Mouse (Mus musculus) left cerebral cortex, adult 2 months (tissue): ENCODE measurements around the gene Agap1. TPM values are rescaled to one million over a fixed set of nuclear protein-coding genes. Genes with fewer than 3 reads are reported as not detected.
"Not testable (repeated sequence)": the region's sequence is repeated elsewhere in the genome, so short reads cannot be mapped to it uniquely, and the experiment has no call there.

ENCODE experiments used
- DNase-seq, 2 experiments: peaks; one replicate each; pipeline ENCODE4 v3.0.0; 2021 to 2022; ENCODE audit warnings: low spot score in 2 of 2, mixed read lengths in 1 of 2; ENCODE audit errors: extremely low spot score in 1 of 2
- H3K27ac ChIP-seq: fragments of 200-600 bp; 2 replicates; pipeline ENCODE4 v1.8.1; 2022
- H3K4me3 ChIP-seq: fragments of 200-600 bp; 2 replicates; pipeline ENCODE4 v1.8.1; 2022
- CTCF ChIP-seq: fragments of 200-600 bp; IDR thresholded peaks from 2 replicates; pipeline ENCODE4 v1.8.1; 2022; ENCODE audit warnings: antibody characterized with exemption, mild to moderate bottlenecking, moderate library complexity
- intact Hi-C: fragments of 180-260 bp; cut with DNase I; formaldehyde crosslinking; loops from one replicate; pipeline ENCODE4 v1.15.1; 2025
- total RNA-seq, 2 experiments: library from RNA; stranded (reverse); gene quantifications; 2 replicates each; pipeline ENCODE4 v1.2.3; 2021

Agap1 gene
- total RNA-seq, 2 experiments from 2014 or later = 270 to 281 TPM

DNA sequence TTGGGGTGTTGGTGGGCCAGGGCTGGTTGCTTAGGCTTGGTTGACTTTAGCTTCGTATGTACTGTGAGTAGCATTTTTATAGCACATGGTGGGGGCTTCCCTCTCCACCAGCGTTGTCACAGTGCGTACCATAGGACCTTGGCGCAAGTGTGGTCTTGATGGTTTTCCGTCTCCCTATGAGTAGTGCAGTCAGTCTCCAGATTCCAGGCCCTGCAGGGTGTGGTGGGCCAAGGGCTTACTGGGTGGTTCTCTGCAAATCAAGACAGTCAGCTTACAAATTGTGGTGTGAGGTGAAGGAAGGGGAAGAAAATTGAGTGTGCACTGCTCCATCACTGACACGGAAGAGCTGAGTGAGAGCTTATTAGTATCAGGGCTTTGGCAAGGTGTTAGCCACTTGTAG, 32.3 kb downstream of the Agap1 start:
- no peak overlapping the region for H3K4me3 ChIP-seq
- TF ChIP-seq CTCF = no peak
- intact Hi-C loops = no loop called here

DNA sequence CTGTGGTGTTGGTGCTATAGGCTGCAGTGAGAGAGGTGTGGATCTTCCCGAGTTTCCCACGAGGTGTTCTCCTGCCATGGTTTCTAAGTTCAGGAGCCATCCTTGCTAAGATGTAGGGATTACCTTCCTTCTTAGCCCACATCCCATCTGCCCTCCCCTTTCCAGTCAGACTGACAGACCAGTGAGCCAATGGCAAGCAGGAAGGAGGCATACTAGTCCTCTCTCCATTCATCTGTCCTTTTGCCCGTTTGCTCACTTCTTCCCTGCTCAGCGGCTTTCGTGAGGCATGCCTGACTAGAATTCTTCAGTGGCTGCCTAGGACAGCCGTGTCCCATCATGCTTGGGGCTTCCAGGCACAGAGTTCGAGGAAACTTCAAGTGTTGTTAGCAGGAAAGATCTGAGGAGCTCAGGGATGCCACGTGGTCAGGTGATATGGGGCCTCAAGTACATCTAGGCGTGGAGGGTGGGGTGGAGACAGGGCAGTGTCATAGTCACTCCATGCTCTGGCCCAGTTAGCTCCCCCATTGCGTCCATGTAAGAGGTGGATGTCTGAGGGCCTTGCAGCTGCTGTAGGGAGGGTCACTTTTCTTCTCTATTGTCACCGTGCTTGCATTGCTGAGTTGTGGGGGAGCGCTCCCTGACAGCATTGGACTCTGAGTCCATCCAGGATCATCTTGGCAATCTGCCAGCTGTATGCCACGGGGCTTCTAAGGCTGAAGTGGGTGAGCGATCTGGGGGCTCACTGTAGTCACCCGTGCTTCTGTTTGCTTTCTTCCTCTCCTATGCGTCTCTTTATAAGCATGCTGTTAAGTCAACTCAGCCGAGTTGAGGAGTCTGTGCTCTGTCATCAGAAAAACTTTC, 34.7 kb downstream of the Agap1 start:
- intact Hi-C loops = no loop called here
- no peak for TF ChIP-seq CTCF
- Histone ChIP-seq H3K27ac (no peak overlapping the region), H3K4me3 (no peak overlapping the region)
- no peak for DNase-seq

More for the DNA sequence above, 32.3 kb downstream of the Agap1 start:
- no peak for DNase-seq
- H3K27ac ChIP-seq = no peak overlapping the region

DNA sequence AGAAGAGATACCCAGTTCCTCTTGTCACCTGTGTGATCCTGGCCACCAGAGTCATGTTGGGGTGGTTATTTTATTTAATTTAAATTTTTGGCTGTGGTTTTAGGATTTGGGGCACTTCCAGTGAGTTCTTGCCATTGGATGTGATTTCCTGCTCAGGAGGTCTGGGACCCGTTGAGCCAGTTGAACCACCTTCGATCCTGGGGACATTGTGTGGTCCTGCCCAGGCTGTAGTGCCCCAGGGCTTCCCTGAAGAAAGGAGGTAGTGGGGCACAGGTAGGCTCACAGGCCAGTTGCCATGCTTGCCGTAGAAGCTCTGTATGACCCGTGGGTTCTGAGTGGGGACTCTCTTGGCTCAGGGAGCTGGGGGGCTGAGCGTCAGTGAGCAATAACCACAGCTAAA, 38.6 kb downstream of the Agap1 start:
- intact Hi-C loops = no loop called here
- Histone ChIP-seq H3K27ac (no peak overlapping the region), H3K4me3 (no peak overlapping the region)
- no peak for DNase-seq
- TF ChIP-seq CTCF = no peak

DNA sequence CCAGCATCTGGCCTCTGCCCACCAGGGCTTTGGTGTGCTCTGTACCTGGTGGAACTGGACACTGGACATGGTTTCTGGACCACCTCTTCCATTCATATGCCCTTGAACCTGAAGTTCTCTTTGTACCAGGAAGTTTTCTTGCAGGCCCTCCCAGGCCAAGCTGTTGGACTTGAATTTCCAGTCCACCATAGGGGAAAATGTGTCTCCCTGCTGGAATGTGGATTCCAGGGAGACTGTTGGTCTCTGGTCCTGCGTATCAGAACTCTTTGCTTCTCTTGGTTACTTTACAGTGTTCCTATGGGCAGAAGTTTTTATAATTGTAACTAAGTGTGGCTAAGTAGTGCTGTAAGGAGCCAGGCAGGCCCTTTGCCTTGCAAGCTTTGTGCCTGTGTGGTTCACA, 40.2 kb downstream of the Agap1 start:
- intact Hi-C loops = no loop called here
- H3K27ac ChIP-seq = no peak overlapping the region
- no peak overlapping the region for H3K4me3 ChIP-seq
- no peak for DNase-seq
- no peak for TF ChIP-seq CTCF

DNA sequence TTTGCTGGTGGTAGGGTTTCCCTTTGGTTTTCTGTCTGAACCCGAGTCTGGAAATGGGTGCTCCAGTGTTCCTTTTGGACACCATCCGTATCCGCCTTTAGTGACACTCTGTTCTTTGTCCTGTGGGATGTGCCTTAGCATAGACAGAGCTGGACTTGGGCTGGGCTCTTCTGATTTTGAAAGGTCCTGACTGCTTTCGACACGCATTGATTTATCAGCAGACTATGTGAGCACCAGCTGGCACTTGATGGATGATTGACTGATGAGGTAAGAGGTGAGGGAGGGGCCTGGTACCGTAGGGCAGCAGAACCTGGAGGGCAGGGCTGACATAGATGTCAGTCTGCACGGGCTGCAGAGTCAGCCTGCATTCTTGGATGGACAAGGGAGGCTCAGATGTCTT, 41.6 kb downstream of the Agap1 start:
- Histone ChIP-seq H3K27ac (no peak overlapping the region), H3K4me3 (no peak overlapping the region)
- intact Hi-C loops = no loop called here
- DNase-seq = no peak
- TF ChIP-seq CTCF = no peak

DNA sequence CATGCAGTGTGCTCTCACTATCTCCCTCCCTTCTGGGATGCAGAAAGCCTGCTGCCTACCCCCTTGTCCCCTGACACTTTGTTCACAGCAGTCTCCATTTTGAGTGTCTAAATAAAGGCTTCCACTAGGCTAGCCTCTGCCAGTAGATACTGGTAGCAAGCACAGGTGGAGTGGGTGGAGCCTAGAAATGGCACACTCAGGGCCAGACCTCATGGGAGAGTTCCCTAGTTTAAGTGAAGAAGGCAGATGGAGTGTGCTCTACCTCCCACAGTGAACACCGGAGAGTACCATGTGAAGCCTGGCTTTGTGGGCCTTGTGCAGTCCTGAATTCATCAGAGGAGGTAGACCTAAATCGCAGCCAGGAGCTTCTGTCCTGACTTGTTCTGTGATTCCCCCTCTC, 46.3 kb downstream of the Agap1 start:
- H3K4me3 ChIP-seq = no peak overlapping the region
- intact Hi-C loops = no loop called here
- DNase-seq = no peak
- TF ChIP-seq CTCF = no peak
- H3K27ac ChIP-seq = no peak overlapping the region

DNA sequence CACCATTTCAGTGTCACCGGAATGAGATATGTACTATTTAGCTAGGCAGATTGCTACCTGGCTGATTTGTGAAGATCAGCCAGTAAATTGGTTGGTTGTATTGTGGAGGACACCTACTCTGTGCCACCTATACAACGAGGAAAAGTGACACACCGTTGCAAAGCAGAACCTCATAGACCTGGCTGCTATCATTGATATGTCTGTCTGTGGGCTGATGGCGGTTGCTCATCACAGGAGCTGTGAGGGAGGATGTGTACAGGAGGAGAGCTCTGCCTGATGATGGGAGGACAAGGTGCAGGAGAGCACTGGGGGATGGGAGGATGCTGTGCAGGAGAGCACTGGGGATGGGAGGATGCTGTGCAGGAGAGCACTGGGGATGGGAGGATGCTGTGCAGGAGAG, 46.7 kb downstream of the Agap1 start:
- TF ChIP-seq CTCF = no peak
- Histone ChIP-seq H3K4me3 (no peak overlapping the region), H3K27ac (no peak overlapping the region)
- intact Hi-C loops = no loop called here
- no peak for DNase-seq

DNA sequence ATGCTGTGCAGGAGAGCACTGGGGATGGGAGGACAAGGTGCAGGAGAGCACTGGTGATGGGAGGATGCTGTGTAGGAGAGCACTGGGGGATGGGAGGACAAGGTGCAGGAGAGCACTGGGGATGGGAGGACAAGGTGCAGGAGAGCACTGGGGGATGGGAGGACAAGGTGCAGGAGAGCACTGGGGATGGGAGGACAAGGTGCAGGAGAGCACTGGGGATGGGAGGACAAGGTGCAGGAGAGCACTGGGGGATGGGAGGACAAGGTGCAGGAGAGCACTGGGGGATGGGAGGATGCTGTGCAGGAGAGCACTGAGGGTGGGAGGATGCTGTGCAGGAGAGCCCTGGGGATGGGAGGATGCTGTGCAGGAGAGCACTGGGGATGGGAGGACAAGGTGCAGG, 47.3 kb downstream of the Agap1 start:
- H3K27ac ChIP-seq, H3K4me3 ChIP-seq, DNase-seq, intact Hi-C loops: not testable (repeated sequence)

DNA sequence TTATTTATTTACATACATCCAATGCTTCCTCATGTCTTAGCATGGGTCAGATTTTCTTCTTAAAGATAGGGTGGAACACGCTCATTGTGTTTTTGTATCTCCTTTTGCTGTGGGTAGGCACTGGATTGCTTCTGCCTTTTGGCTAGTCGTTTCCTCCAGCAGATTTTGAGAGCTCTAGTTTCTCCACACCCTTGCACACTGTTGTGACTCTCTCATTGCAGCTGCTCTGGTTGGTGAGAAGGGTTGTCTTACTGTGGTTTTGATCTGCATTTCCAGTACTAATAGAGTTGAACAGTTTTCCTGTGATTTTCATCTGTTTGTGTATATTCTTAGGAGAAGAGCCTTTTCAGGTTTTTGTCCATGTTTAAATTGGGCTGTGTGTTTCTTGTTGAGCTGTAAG, 54.6 kb downstream of the Agap1 start:
- intact Hi-C loops = no loop called here
- no peak for DNase-seq

DNA sequence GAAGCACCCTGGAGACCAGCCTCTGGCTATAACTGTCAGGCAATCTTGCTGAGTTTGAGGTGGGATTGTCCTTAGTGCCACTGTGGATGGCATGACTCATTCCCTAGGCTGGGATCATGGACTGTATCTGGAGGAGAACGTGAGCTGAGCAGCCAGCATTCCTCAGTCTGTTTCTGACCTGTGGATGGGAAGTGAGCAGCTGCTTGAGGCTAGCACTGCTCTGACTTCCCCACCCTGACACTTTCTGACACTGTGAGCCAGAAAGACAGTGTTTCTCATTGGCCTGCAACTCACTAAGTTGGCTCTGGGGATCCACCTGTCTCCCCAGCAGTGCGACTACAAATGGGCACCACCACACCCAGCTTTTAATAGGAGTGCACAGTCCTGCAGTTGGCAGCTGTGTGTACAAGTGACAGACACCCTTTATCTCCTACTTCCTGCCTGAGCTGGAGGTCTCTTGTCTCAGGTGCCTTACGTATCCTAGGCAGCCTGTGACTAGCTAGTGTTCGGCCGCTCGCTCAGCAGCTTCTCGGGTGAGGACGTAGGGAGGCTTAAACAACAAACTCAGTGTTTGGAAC, 55.2 kb downstream of the Agap1 start:
- Histone ChIP-seq H3K4me3 (no peak overlapping the region), H3K27ac (no peak overlapping the region)
- no peak for DNase-seq
- intact Hi-C loops = no loop called here
- no peak for TF ChIP-seq CTCF

More for the DNA sequence above, 54.6 kb downstream of the Agap1 start:
- no peak for TF ChIP-seq CTCF
- Histone ChIP-seq H3K4me3 (no peak overlapping the region), H3K27ac (no peak overlapping the region)

DNA sequence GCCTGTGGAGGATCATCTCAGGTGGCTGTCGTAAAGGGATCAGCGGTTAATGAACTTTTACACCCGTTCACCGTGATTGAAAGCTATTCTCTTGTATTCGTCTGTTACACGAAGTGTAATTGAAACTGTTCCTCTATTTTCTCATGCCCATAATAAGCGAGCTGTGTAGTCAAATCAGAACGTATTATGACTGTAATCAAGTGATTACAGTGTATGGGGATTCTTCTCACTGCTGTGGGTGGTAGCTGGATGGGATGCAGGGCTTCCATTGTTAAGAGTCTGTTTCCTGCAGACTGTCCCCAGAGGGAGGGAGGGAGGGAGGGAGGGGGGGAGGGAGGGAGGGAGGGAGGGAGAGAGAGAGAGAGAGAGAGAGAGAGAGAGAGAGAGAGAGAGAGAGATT, 56.1 kb downstream of the Agap1 start:
- H3K27ac ChIP-seq = no peak overlapping the region

DNA sequence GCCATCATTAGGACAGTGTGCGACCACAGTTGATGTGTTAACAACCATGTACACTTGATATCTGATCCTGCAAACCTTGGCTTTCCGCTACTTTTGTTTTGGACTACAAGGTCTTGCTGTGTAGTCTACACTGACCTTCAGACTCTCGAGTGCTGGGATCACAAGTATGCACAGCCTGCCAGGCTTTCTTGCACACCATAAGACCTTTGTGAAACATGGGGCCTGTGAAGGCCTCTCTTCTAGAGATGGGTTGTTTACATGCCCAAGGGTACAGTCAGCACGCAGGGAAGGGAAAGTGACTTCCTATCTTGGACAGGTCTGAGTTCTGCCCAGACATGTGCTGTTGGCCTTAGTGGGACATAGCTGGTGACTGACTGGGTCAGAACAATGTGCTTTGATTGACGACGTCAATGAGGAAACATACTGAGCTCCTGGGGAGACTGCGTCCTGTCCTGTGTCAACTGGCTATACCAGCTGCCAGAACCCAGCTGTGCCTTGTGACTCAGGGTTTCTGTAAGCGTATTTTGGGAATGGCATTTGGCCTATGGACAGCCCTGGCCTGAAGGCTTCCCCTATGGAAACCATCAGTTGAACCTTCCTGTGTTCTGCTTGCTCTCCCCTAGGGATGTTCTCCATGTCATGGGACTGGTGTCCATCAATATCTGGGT, 59.1 kb downstream of the Agap1 start:
- no peak for TF ChIP-seq CTCF
- DNase-seq = no peak
- intact Hi-C loops = no loop called here

More for the DNA sequence above, 56.1 kb downstream of the Agap1 start:
- intact Hi-C loops = no loop called here
- TF ChIP-seq CTCF = no peak
- no peak for DNase-seq
- H3K4me3 ChIP-seq = no peak overlapping the region

More for the DNA sequence above, 59.1 kb downstream of the Agap1 start:
- Histone ChIP-seq H3K27ac (no peak overlapping the region), H3K4me3 (no peak overlapping the region)
